Mouse (Mus musculus) brain, embryonic 14.5 days (tissue): ENCODE measurements around the gene 6430571L13Rik.

Experiments used
- CTCF ChIP-seq: fragments of 200-500 bp; IDR thresholded peaks from 2 replicates; pipeline ENCODE4 v1.5.1; 2012; ENCODE audit warnings: inconsistent platforms, mild to moderate bottlenecking, moderate library complexity, borderline replicate concordance; ENCODE audit not compliant: insufficient read depth, insufficient read length; ENCODE audit errors: extremely low read depth
- POLR2A ChIP-seq: fragments of 200-500 bp; IDR thresholded peaks from 2 replicates; pipeline ENCODE4 v1.6.1; 2012; ENCODE audit warnings: mild to moderate bottlenecking, inconsistent platforms, borderline replicate concordance; ENCODE audit not compliant: poor library complexity, insufficient read depth, insufficient read length, severe bottlenecking; ENCODE audit errors: extremely low read depth

DNA sequence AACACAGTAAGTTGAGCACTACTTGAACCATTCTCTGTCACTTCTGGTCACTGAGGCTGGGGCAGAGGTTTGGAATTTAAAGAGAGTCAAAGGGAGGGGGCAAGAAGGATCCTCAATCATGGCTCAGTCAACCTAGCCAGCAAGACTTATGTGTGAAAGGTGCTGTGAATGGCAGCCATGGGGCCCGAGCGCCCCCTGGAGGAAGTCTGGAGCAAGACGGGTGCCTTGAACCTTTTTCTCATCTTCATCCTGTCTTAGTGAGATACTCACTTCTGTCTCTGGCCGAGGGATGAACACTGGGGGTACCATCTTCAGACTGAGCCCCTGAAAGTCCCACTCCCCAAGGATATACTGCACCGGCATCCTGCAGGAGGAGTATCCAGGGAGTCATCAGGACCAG, 4.5 kb upstream of the 6430571L13Rik start:
- TF ChIP-seq CTCF (peak; percentile 88), POLR2A (no peak)
